Mouse (Mus musculus) activated CD4-positive, CD25-positive, alpha-beta regulatory T cell (primary cell): Measurements from ENCODE around the gene Gm38393. TPM values are rescaled to one million over a fixed set of nuclear protein-coding genes. Genes with fewer than 3 reads are reported as not detected.

Source experiments
- polyA plus RNA-seq, 2 experiments: library from polyadenylated mRNA; unstranded; fragments of 100-300 nt; shearing (Covaris generic); gene quantifications; one replicate each; pipeline ENCODE4 v1.2.1; 2017

Gm38393 gene
- under 1 TPM in 1 of 2 experiments, not detected in 1; 0.14 TPM for polyA plus RNA-seq

GRCm38 (mm10) chr7:60004606-60005330 lies at the start of gene Gm38393, which contains the start of gene Snurf:
Gene Gm38393, minus strand, starts transcription at chr7:60005064.
Gene Snurf, minus strand, starts transcription at chr7:60005049.

Other genes starting within 250 kb of the Gm38393 start
- 1 to 10 TPM in 1 of 2 experiments, not detected in 1; 1.5 TPM for gene Snurf, start within 50 bp of the Gm38393 start, polyA plus RNA-seq
- 1 to 10 TPM in 1 of 2 experiments, under 1 TPM in 1; 0.81 to 3.2 TPM for gene Snrpn, start 135.2 kb upstream of the Gm38393 start, polyA plus RNA-seq